Mouse (Mus musculus): Measurements from ENCODE around the gene Actb. TPM values are rescaled to one million over a fixed set of nuclear protein-coding genes. Genes with fewer than 3 reads are reported as not detected.

Gene Actb
- polyA plus RNA-seq, 1 experiment from 2014 or later = 12,527 TPM

DNA sequence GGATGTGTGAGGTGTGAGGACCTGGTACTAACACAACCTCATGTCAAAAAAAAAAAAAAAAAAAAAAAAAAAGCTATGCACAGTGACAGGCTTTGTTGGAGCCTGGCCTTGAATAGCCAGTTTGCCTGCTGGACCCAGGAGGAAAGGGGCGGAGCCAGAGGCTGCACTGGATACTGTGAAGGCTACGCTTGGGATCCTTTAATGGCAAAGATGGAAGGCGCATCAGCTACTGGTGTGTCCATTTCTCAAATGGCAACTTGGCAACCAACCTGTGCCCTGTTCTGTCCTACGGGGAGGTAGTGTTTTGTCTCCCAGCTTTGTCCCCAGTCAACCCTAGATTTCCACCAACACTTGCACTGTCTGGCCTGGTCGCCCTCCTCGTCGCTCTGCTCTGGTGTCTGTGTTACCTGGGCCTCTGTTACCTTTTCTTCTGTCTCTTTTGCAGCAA, 5.2 kb downstream of the Actb start:
- H3K27me3 ChIP-seq (replicated peaks; ENCODE audit: control insufficient read depth, insufficient read depth, low read length) = no peaks in the 10 kb centered on the region
- WGBS = 82% methylated on average over 7 of the region's 7 CpGs
- DNase-seq (ENCODE audit: low spot score) (peak; percentile 59), ATAC-seq (ENCODE audit: low read depth) (no peak)
- no peaks in the 10 kb centered on the region for H3K9me3 ChIP-seq (ENCODE audit: control insufficient read depth, low read length)
- peaks cover 3% of the 10 kb centered on the region; the same call in 1 of the 2 replicates for H3K4me1 ChIP-seq (ENCODE audit: control insufficient read depth, insufficient read depth, low read length)
- no peak overlapping the region for H3K9ac ChIP-seq (ENCODE audit: low read depth, low read length)
- no peak overlapping the region for H3K4me2 ChIP-seq (ENCODE audit: low read depth, low read length)
- H3K27ac ChIP-seq (replicated peaks; ENCODE audit: low read depth, low read length) = peak overlapping the region; percentile 40; the same call in 1 of the 2 replicates
- no peak overlapping the region for H3K4me3 ChIP-seq (ENCODE audit: low read depth, low read length)
- peaks cover 75% of the 10 kb centered on the region for H3K36me3 ChIP-seq (ENCODE audit: control insufficient read depth, insufficient read depth, low read length)

DNA sequence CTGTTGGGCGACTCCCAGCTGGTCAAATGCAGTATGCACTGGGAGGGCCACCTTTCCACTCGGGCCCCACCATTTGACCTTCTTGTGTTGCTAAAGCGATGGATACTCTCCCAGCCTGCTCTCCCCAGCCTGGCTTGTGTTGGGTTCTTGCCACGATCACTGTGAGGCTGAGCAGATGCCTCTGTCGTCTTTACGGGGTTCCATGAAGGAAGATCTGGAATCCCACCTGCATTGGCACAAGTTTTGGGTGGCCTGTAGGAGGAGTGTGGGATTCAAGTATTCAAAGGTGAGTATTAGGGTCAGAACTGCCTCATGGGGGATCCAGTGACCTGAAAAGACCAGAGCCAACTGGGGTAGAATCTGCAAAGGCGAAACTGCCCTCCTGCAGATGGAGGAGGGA, 5.9 kb downstream of the Actb start:
- ATAC-seq (ENCODE audit: low read depth) (no peak), DNase-seq (ENCODE audit: low spot score) (no peak)
- peaks cover 74% of the 10 kb centered on the region for H3K36me3 ChIP-seq (ENCODE audit: control insufficient read depth, insufficient read depth, low read length)
- H3K4me3 ChIP-seq (ENCODE audit: low read depth, low read length) = no peak overlapping the region
- H3K27me3 ChIP-seq (replicated peaks; ENCODE audit: control insufficient read depth, insufficient read depth, low read length) = no peaks in the 10 kb centered on the region
- 85% methylated on average over 7 of the region's 7 CpGs for WGBS
- no peak overlapping the region for H3K9ac ChIP-seq (ENCODE audit: low read depth, low read length)
- no peaks in the 10 kb centered on the region for H3K9me3 ChIP-seq (ENCODE audit: control insufficient read depth, low read length)
- H3K4me2 ChIP-seq (ENCODE audit: low read depth, low read length) = no peak overlapping the region
- peaks cover 3% of the 10 kb centered on the region; the same call in 1 of the 2 replicates for H3K4me1 ChIP-seq (ENCODE audit: control insufficient read depth, insufficient read depth, low read length)
- H3K27ac ChIP-seq (replicated peaks; ENCODE audit: low read depth, low read length) = no peak overlapping the region; the same call in 1 of the 2 replicates

DNA sequence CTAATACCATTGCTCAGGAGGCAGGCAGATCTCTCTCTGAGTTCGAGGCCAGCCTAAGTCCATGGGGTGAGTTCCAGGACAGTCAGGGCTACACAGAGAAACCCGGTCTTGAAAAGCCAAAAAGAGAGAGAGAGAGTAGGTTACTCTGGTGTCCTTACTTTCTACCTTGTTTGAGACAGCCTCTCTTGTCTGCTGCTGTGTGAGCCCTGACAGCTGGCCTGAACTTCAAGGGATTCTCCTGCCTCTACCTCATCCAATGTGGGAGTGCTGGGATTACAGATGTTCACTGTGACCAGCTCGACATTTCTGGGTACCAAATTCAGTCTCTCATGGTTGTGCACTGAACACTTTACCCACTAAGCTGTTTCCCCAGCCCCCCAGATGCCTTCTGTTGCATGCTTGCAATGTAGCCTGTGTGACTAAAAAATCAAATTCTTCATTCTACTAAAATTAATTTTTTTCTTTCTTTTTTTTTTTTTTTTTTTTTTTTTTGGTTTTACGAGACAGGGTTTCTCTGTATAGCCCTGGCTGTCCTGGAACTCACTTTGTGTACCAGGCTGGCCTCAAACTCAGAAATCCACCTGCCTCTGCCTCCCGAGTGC, 6.5 kb downstream of the Actb start:
- peaks cover 3% of the 10 kb centered on the region; the same call in 1 of the 2 replicates for H3K4me1 ChIP-seq (ENCODE audit: control insufficient read depth, insufficient read depth, low read length)
- H3K9me3 ChIP-seq (ENCODE audit: control insufficient read depth, low read length) = no peaks in the 10 kb centered on the region
- ATAC-seq (ENCODE audit: low read depth) (no peak), DNase-seq (ENCODE audit: low spot score) (no peak)
- H3K36me3 ChIP-seq (ENCODE audit: control insufficient read depth, insufficient read depth, low read length) = peaks cover 68% of the 10 kb centered on the region
- H3K9ac ChIP-seq (ENCODE audit: low read depth, low read length) = no peak overlapping the region
- H3K27ac ChIP-seq (replicated peaks; ENCODE audit: low read depth, low read length) = no peak overlapping the region
- no peaks in the 10 kb centered on the region for H3K27me3 ChIP-seq (replicated peaks; ENCODE audit: control insufficient read depth, insufficient read depth, low read length)
- WGBS = 78% methylated on average over 5 of the region's 5 CpGs
- H3K4me3 ChIP-seq (ENCODE audit: low read depth, low read length) = no peak overlapping the region
- no peak overlapping the region for H3K4me2 ChIP-seq (ENCODE audit: low read depth, low read length)

DNA sequence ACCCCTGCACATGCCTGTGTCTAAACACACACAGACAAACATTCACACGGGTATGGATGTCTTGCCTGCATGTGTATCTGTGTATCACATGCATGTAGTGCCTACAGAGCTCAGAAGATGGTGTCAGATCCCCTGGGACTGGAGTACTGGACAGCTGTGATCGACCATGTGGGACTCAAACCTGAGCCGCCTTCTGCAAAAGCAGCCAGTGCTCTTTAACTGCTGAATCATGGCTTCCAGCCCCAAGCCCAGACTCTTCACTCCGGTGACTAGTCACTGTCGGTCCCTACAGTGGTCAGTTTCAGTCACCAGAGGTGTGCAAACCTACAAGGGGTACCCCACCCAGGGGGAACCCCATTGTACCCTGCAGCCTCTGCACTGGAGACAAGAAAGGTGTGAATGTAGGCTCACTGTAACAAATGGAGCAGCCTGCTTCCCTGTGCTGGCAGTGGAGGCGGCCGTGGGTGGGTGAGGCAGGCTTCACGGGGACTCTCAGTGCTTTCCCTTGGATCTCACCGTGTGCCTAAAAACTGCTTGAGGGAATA, 7.4 kb downstream of the Actb start:
- 81% methylated on average over 9 of the region's 9 CpGs for WGBS
- no peak overlapping the region for H3K4me3 ChIP-seq (ENCODE audit: low read depth, low read length)
- peaks cover 7% of the 10 kb centered on the region for H3K4me1 ChIP-seq (ENCODE audit: control insufficient read depth, insufficient read depth, low read length)
- no peak overlapping the region for H3K9ac ChIP-seq (ENCODE audit: low read depth, low read length)
- DNase-seq (ENCODE audit: low spot score) (no peak), ATAC-seq (ENCODE audit: low read depth) (no peak)
- H3K27ac ChIP-seq (replicated peaks; ENCODE audit: low read depth, low read length) = no peak overlapping the region
- peaks cover 59% of the 10 kb centered on the region for H3K36me3 ChIP-seq (ENCODE audit: control insufficient read depth, insufficient read depth, low read length)
- H3K9me3 ChIP-seq (ENCODE audit: control insufficient read depth, low read length) = no peaks in the 10 kb centered on the region
- no peak overlapping the region for H3K4me2 ChIP-seq (ENCODE audit: low read depth, low read length)
- no peaks in the 10 kb centered on the region for H3K27me3 ChIP-seq (replicated peaks; ENCODE audit: control insufficient read depth, insufficient read depth, low read length)

DNA sequence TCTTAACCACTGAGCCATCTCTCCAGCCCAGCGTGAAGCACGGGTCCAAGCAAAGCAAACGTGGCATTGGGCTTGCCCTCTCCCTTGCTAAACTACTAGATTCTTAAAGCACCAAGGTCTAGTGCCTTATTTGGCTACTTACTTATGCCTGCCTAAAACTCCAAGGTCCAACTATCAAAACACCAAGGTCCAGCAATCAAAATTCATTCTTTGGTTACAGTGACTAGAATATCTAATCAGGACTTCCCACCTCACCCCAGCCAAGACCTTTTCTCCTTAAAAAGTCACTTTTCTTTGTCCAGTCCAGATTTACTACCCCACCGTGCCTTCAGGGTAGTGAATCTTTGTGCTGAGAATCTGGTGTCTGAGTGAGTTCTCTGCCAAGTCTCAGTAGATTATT, 8.2 kb downstream of the Actb start:
- no peak overlapping the region for H3K4me3 ChIP-seq (ENCODE audit: low read depth, low read length)
- WGBS = 87% methylated on average over 4 of the region's 4 CpGs
- no peak overlapping the region for H3K9ac ChIP-seq (ENCODE audit: low read depth, low read length)
- no peak for DNase-seq (ENCODE audit: low spot score)
- H3K27ac ChIP-seq (replicated peaks; ENCODE audit: low read depth, low read length) = no peak overlapping the region
- H3K27me3 ChIP-seq (replicated peaks; ENCODE audit: control insufficient read depth, insufficient read depth, low read length) = no peaks in the 10 kb centered on the region
- H3K36me3 ChIP-seq (ENCODE audit: control insufficient read depth, insufficient read depth, low read length) = peaks cover 52% of the 10 kb centered on the region
- H3K4me1 ChIP-seq (ENCODE audit: control insufficient read depth, insufficient read depth, low read length) = peaks cover 10% of the 10 kb centered on the region
- H3K9me3 ChIP-seq (ENCODE audit: control insufficient read depth, low read length) = no peaks in the 10 kb centered on the region
- ATAC-seq (ENCODE audit: low read depth) = no peak
- no peak overlapping the region for H3K4me2 ChIP-seq (ENCODE audit: low read depth, low read length)

DNA sequence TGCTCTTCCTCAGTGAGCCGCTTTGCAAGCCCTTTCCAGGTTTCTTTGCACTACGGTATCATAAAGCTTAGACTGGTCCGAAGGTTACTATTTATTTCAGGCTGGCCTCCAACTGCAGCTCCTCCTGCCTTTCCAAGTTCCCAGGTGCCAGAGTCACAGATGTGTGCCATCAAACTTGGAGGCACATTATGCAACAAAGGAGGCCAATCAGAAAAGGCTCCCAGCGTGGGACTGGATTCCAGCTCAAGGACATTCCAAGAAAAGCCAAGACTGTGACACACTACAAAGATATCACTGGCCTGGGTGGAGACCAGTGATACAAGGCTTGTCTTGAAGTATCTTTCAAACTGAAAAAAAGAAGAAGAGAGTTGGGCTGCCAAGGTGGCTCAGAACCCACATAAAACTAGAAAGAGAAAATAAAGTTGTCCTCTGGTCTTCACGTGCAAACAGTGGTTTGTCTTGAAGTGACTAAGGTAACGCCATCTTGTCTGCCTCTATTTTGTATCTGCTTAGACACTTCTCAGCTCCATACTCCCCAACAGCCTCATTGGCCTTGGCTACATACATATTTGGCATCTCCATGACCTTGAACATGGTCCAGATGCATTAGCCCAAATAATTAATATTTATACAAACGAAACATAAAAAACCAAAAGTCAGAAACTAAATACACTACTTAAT, 8.8 kb downstream of the Actb start:
- WGBS = 91% methylated on average over 7 of the region's 7 CpGs
- Histone ChIP-seq H3K27me3 (replicated peaks; ENCODE audit: control insufficient read depth, insufficient read depth, low read length) (no peaks in the 10 kb centered on the region), H3K4me3 (ENCODE audit: low read depth, low read length) (no peak overlapping the region), H3K9me3 (ENCODE audit: control insufficient read depth, low read length) (no peaks in the 10 kb centered on the region), H3K27ac (replicated peaks; ENCODE audit: low read depth, low read length) (no peak overlapping the region), H3K9ac (ENCODE audit: low read depth, low read length) (no peak overlapping the region), H3K4me1 (ENCODE audit: control insufficient read depth, insufficient read depth, low read length) (peaks cover 10% of the 10 kb centered on the region), H3K36me3 (ENCODE audit: control insufficient read depth, insufficient read depth, low read length) (peaks cover 46% of the 10 kb centered on the region), H3K4me2 (ENCODE audit: low read depth, low read length) (no peak overlapping the region)
- ATAC-seq (ENCODE audit: low read depth) (no peak), DNase-seq (ENCODE audit: low spot score) (no peak)

DNA sequence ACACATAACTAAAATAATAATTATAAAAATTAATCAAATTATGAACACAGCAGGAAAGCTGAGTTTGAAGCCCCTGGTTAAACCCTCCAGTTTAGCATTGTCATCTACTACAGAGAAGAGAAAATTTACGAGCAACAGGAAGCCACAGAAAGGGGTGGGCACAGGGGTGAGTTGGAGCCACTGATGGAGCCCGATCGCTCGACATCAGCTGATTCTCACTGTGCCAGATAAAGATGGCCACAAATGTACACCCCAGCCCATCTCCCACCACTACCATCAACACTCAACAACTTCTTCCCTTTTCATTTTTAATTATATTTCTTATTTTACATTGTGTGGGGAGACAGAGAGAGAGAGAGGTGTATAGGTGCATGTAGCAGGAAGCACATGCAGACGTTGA, 9.8 kb downstream of the Actb start:
- no peak overlapping the region for H3K4me3 ChIP-seq (ENCODE audit: low read depth, low read length)
- peaks cover 10% of the 10 kb centered on the region for H3K4me1 ChIP-seq (ENCODE audit: control insufficient read depth, insufficient read depth, low read length)
- no peaks in the 10 kb centered on the region for H3K27me3 ChIP-seq (replicated peaks; ENCODE audit: control insufficient read depth, insufficient read depth, low read length)
- DNase-seq (ENCODE audit: low spot score) (no peak), ATAC-seq (ENCODE audit: low read depth) (no peak)
- peaks cover 36% of the 10 kb centered on the region for H3K36me3 ChIP-seq (ENCODE audit: control insufficient read depth, insufficient read depth, low read length)
- WGBS = 88% methylated on average over 5 of the region's 5 CpGs
- no peaks in the 10 kb centered on the region for H3K9me3 ChIP-seq (ENCODE audit: control insufficient read depth, low read length)
- H3K4me2 ChIP-seq (ENCODE audit: low read depth, low read length) = no peak overlapping the region
- H3K27ac ChIP-seq (replicated peaks; ENCODE audit: low read depth, low read length) = no peak overlapping the region
- no peak overlapping the region for H3K9ac ChIP-seq (ENCODE audit: low read depth, low read length)

DNA sequence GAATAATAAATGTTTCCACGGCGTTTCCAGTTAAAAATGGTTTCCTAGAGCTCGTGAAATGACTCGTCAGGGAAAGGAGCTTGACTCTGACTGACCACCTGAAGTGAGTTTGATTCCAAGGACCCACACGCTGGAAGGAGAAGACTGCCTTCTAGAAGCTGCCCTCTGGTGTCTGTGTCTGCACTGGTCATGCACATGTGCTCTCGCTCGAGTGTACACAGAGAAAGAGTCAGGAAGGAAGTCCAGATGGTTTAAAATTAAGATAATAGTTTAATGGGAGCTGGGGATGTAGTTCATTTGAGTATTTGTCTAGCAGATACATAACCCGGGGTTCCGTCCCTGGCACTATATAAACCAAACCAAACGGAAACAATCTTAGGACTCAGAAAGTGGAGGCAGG, 10.4 kb downstream of the Actb start:
- Histone ChIP-seq H3K4me1 (ENCODE audit: control insufficient read depth, insufficient read depth, low read length) (peaks cover 10% of the 10 kb centered on the region), H3K9ac (ENCODE audit: low read depth, low read length) (no peak overlapping the region), H3K27me3 (replicated peaks; ENCODE audit: control insufficient read depth, insufficient read depth, low read length) (no peaks in the 10 kb centered on the region), H3K36me3 (ENCODE audit: control insufficient read depth, insufficient read depth, low read length) (peaks cover 30% of the 10 kb centered on the region), H3K9me3 (ENCODE audit: control insufficient read depth, low read length) (no peaks in the 10 kb centered on the region), H3K4me3 (ENCODE audit: low read depth, low read length) (no peak overlapping the region), H3K27ac (replicated peaks; ENCODE audit: low read depth, low read length) (no peak overlapping the region), H3K4me2 (ENCODE audit: low read depth, low read length) (no peak overlapping the region)
- ATAC-seq (ENCODE audit: low read depth) (no peak), DNase-seq (ENCODE audit: low spot score) (no peak)
- WGBS = 66% methylated on average over 10 of the region's 10 CpGs

All from embryonic facial prominence, embryonic 14.5 days (tissue).